Mouse (Mus musculus): ENCODE results near the gene Gusb. TPM values are rescaled to one million over a fixed set of nuclear protein-coding genes. Genes with fewer than 3 reads are reported as not detected.

The Gusb gene
- polyA plus RNA-seq, 1 experiment = 42.0 TPM

DNA sequence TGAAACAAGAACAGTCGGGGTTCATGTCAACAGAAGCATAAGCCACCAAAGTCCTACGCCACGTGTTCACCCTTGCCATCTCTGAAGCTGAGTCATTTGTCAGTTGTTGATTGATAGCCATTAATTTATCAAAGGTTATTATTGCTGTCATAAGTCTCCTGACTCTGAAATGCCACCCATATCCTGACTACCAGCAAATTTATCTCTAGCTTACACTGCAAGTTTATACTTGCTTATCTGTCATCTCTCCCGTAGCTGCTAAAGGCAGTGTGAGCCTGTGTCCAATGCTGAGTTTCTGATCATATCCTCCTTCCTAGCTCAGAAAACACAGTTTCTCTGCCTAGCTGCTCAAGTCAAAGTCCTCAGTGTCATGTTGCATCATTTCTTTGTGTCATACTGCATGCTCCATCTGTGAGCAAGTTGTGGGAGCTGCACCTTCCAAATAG is 28.0 kb downstream of the Gusb start:
- DNase-seq (ENCODE audit: low spot score) = no peak

DNA sequence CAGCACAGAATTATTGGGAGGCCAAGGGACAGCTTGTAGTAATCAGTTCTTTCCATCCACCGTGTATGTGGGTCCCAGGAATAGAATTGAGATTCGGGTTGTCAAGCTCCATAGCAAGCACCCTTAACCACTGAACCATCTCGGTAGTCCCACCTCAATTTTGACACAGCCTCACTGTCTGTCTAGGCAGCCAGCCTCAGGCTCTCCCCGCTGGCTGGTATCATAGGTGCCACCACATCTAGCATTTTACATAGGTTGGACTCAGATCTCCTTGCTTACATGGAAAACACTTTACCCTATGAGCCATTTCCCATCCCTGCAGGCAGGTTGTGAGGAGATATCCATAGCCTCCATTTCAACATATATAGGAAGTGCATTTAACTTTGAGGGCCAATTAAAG is 28.5 kb downstream of the Gusb start:
- no peak for DNase-seq (ENCODE audit: low spot score)

DNA sequence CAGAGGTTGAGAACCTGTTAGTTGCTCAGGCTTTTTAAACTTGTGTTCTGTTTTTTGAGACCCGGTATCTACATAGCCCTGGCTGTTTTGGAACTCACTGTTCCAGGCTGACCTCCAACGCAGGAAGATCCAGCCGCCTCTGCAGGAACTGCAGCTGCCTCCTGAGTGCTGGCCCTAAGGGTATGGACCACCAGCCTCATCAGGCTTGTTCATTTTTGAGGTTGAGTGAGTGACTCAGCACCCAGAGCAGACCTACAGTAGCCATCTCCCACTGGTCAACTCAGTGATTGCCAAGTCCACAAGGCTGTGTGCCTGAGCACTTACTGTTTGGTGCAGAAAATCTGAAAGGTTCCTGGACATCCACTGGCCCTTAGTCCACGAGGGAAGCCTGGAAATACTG is 31.4 kb downstream of the Gusb start:
- no peak for DNase-seq (ENCODE audit: low spot score)

DNA sequence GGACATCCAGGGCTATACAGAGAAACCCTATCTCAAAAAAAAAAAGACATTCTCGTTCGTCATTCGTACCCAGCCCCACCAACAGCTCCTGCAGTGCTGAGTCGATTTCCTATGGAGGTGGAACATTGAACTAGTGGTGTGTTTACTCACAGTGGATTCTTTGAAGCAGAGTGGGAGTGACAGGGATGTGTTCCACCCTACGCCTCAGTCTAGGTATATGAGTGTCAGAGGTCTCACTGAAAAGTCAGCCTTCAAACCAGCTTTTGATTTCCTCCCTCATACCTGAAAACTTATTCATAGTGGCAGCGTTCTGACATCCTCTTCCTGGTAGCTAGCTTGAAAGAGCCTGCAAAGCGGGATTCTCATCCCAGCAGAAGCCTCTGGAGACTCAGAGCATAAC is 34.4 kb downstream of the Gusb start:
- no peak for DNase-seq (ENCODE audit: low spot score)

DNA sequence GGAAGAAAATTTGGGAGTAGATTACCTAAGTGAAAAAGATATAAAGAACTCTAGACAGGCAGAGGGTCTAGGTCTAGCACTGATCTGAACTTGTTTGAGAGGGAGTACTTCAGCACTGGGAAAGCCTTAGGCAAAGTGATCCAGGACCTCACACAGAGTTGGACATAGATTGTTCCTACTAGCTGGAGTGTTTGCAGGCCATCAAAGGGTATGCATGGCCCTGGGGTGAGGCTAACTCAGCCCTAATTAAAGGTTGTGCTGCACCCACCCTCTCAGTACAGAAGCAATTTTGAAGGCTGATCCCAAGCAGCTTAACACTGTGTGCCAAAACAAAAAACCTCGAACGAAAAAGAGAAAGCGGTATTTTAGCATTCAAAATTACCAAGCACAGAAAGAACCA is 36.4 kb downstream of the Gusb start:
- DNase-seq (ENCODE audit: low spot score) = no peak

DNA sequence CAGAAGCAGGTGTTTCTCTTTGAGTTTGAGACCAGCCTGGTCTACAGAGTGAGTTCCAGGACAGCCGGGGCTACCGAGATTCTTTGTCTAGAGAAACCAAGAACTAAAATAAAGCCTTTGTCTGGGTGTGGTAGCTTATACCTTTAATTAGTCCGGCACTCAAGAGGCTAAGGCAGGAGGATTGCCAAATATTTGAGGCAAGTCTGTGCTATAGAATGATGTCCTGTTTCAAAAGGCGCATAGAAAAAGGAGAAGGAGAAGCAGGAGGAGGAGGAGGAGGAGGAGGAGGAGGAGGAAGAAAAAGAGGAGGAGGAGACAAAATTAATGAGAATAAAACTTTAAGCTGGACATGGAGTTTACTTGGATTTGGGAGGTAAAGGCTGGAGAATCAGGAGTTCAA is 39.6 kb downstream of the Gusb start:
- no peak for DNase-seq (ENCODE audit: low spot score)

DNA sequence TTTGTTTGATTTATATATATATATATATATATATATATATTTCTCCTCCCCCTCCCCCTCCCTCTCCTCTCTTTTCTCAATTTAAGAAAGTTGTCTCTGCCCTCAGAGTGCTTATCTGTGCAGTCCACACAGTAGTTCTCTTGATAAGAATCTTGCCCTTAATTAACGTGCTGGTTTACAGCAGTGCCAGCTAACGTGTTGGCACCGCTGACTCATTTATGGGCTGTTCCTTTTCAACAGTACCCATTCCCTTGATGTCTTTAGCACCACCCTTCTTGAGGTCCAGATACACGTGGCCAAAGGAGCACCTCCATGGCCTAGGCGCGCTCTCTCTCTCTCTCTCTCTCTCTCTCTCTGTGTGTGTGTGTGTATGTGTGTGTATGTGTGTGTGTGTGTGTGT is 47.1 kb downstream of the Gusb start:
- no peak for DNase-seq (ENCODE audit: low spot score)

DNA sequence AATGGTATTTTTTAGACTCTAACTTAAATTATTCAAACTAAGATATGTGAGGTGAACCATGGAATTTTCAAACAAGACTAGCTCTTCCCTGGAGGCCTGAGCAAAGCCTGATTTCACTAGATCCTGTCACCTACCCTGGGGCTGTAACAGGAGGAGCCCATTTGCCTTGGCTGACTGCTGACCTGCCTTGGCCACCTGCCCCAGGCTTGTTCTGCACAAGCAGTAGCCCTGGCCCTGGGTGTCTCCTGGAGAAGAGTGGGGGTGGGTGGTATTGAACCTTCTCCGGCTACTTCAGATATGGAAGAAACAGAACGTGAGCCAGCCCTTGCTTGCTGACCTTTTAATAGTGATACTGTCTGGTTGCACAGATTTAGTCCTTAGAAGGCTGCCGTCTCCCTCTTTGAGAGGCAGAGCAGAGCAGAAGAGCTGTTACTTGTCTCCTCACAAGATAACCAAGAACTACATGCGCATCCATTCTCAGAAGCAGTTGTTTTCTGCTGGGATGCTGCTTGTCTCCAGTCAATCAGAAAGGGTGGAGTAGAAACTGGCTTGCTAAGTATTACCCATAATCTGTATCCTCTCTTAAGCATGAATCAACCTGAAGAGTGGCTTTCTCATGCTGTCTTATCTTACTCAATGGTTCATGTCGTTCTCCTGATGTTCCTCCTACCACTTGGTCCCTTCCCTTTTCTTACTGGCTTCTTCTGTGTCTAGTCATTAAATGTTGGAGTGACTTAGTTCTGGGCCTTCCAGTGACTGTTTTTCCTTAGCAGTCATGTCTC is 48.2 kb downstream of the Gusb start:
- no peak for DNase-seq (ENCODE audit: low spot score)

DNA sequence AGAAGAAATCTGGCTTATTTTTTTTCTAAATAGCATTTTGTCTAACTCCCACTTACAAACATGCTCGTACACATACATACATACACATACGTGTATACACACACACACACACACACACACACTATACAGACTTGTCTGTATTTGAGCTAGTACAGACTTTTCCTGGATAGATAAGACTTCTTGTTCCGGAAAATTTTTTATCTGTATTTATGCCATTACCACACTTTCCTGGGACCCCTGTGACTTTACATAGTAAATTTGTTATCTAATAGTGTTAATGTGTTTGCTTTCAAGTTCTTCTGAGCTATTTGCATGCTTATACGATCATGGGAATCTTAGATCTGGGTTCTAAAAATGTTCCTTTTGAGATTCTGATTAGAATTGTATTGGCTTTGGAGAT is 50.7 kb downstream of the Gusb start:
- DNase-seq (ENCODE audit: low spot score) = no peak

DNA sequence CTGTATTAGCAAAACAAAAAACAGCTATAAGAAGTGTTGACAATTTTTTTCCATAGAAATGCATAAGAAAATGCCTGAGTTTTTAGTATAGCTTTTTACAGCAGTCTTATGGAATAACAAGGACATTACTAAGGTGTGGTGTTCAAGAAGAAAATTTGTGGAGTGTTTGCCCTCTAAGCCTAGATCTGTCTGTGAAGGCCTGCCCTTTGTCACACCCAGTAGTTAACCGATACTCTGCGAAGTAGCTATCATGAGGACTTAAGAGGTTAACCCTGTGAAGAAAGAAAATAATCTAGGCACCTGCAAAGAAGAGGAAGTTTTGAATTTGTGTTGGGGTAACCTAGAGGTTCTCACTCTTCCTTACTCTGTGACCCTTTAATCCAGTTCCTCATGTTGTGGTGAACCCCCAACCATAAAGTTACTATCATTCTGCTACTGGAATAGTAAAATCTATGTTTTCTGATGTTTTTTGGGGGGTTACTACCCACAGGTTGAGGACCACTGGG is 55.3 kb downstream of the Gusb start:
- no peak for DNase-seq (ENCODE audit: low spot score)

DNA sequence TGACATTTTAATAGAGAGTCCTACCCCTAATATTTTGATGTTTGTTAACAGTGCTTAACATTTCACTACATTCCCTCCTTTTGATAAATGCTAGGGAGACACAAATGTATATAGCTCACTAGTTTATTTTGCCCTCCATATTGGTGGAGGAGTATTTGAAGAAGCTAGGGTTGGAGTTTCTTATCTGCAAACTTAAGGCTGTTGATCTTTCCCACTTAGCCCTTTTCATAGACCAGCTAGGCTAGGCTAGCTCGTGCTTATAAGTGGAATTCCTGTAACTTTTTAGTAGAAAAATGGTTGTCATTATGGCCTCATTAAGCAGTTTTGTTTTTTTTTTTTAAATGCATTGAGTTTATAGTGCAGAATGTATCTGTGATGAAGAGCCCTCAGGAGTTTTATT is 59.4 kb downstream of the Gusb start:
- no peak for DNase-seq (ENCODE audit: low spot score)

DNA sequence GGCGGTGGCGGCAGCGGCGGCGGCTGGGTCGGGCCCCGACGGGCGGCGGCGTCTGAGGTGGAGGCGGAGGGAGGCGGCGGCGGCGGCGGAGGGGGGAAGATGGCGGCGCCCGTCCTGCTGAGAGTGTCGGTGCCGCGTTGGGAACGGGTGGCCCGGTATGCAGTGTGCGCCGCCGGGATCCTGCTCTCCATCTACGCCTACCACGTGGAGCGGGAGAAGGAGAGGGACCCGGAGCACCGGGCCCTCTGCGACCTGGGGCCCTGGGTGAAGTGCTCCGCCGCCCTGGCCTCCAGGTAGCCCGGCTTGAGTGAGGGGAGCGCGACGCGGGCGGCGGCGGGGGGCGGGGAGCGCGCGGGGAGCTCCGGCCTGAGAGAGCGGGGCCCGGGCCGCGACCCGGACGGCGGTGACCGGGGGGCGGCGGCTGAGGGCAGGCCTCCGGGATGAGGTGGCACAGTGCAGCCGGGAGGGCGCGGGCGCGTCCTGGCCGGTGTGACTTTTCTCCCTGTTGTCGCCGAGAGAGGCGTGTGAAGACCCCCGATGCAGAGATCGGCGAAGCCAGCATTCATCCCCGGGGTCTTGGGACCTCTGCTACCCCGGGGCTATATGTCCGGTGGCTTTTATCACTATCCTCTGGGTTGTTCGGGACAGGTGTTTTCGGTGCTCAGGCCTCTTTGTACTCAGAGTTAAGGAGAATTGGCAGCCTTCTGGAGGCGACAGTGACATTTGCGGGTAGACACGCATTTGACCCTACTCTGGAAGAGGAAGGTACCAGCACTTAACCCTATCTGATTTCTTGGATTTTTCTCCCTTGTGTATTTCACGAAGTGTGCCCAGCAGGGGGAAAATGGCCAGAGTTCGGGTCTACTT is 60.5 kb downstream of the Gusb start:
- peak; percentile 54 for DNase-seq (ENCODE audit: low spot score)

DNA sequence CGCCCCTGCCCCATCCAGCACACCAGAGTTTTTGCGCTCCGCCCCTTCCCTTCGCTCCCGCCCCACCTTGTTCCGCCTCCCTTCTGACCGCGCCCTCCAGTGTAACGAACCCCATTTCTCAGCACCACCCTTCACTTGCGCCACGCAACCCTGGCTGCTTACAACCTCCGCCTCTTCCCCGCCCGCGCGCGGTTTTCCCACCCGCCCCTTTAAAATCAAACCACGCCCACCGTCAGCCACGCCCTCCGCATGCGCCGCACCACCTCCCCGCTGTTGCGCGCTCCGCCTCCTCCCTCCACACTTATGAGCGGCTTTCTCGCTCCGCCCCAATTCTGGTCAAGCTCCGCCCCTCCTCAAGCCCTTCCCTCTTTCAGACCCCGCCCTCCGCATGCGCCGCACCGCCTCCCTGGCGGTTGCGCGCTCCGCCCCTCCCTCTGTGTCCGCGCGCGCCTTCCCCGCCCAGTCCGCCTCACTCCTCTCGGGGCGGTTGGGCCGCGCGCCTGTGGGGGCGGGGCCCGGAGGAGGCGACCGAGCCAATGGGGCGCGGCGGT is 61.3 kb downstream of the Gusb start, which contains the start of gene Vkorc1l1:
Vkorc1l1 (plus strand) TSS at position 476 of the 551 bp plus-strand sequence.
- DNase-seq (ENCODE audit: low spot score) = peak; percentile 96

DNA sequence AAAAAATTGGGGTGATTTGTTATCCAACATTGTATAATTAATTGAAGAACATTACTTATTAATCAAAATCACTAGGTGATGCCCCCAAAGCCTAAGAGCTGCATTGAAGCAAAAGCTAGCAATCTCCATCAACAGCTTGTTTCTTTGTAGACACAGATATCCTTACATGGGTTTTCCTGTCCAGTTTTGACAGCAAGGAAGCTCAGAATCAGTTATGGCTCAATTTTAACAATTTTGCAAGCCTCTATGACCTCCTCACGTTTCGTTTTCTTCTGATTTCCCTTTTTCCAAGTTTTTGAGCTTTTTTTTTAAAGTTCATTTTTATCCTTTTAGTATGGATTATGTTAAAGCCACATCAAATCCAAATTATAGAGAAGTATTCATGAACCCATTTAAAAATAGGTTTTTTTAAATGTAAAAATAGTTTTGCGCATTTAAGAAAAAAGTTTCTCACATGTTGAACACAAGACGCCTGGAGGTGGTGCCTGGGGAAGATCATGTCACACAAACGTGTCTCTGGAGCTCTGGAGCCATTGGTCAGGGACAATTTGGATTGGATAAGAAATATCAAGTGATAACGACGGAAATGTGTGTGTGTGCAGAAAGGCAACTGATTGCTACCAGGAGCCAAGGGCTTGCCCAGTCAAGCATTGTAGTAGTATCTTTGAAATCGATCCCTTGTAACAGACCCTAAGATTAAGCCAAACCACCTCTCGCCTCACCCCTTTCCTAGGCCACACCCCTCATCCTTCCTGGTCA is 61.9 kb downstream of the Gusb start:
- DNase-seq (ENCODE audit: low spot score) = no peak

DNA sequence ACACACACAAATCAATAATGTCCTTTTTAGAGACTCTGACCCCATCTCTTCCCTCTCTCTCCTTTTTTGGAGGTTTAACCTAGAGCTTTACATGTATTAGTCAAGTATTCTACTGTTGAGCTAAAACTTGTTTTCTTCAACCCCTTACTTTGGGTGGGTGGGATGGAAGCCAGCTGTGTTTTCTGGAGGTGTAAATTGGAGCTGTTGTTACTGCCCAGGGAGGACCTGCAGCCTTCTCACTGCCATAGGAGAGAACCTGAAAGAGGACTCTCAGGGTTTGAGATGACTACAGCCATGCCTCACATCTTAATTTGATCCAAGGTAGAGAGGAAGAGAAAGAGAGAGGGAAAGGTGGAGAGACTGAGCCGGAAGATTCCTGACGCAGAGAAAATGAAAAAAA is 62.6 kb downstream of the Gusb start:
- DNase-seq (ENCODE audit: low spot score) = no peak

Other genes starting within 250 kb of the Gusb start
- gene Psph, start 215.6 kb downstream of the Gusb start, polyA plus RNA-seq (2012; rRNA removed) = 10.5 and 13.2 TPM in 2 replicates
- 12.4 and 16.2 TPM in 2 replicates for gene Sumf2, start 156.1 kb downstream of the Gusb start, polyA plus RNA-seq (2012; rRNA removed)
- 523 and 694 TPM in 2 replicates for gene Chchd2, start 115.6 kb downstream of the Gusb start, polyA plus RNA-seq (2012; rRNA removed)
- 1.9 and 2.3 TPM in 2 replicates for gene Zbed5, start 107.3 kb downstream of the Gusb start, polyA plus RNA-seq (2012; rRNA removed)
- gene Phkg1, start 104.5 kb downstream of the Gusb start, polyA plus RNA-seq (2012; rRNA removed) = 4.2 and 4.6 TPM in 2 replicates
- 7.4 and 10.5 TPM in 2 replicates for gene Nupr1l, start 94.5 kb downstream of the Gusb start, polyA plus RNA-seq (2012; rRNA removed)
- gene Vkorc1l1, start 61.1 kb downstream of the Gusb start, polyA plus RNA-seq (2012; rRNA removed) = 19.1 and 20.7 TPM in 2 replicates
- gene Asl, start 26.2 kb upstream of the Gusb start, polyA plus RNA-seq (2012; rRNA removed) = 20.1 and 20.8 TPM in 2 replicates
- 26.6 and 28.6 TPM in 2 replicates for gene Crcp, start 26.2 kb upstream of the Gusb start, polyA plus RNA-seq (2012; rRNA removed)
- 77.9 and 89.4 TPM in 2 replicates for gene Tpst1, start 70.3 kb upstream of the Gusb start, polyA plus RNA-seq (2012; rRNA removed)
- 4.2 and 4.5 TPM in 2 replicates for gene Kctd7, start 141.8 kb upstream of the Gusb start, polyA plus RNA-seq (2012; rRNA removed)
- gene Rabgef1, start 168.7 kb upstream of the Gusb start, polyA plus RNA-seq (2012; rRNA removed) = 64.4 and 70.6 TPM in 2 replicates
- gene Tmem248, start 214.0 kb upstream of the Gusb start, polyA plus RNA-seq (2012; rRNA removed) = 33.8 and 35.0 TPM in 2 replicates